In the genomic region with DNA sequence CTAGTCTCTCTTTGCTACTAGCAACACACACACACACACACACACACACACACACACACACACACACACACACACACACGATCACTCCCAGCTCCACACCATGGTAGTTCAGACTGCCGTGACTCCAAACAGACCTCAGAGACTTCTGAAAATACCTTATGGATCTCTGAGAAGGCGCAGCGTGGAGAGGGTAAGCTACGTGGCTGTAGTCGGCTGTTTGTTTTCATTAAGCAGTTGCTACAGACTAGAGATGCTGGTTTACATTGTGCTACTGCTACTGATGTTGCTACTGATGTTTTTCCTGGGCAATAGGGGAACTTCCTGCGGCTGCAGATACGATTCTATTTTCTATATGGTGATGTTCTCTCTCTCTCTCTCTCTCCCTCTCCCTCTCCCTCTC, we compare ENCODE assay signal across 8 mouse cellular contexts.
DNase-seq lines count a peak whose midpoint lies in the region; ATAC-seq and TF ChIP-seq lines count a peak whose summit lies in the region.

No protein-coding gene starts in this region.

- no peak for ATAC-seq in heart, embryonic 13.5 days (ENCODE audit: extremely low read depth, insufficient number of reproducible peaks, low FRiP score, low TSS enrichment)
- no peak for ATAC-seq in hindbrain, embryonic 11.5 days (ENCODE audit: low FRiP score)
- ATAC-seq in midbrain, embryonic 14.5 days (ENCODE audit: low FRiP score, low TSS enrichment), result no peak

- peak overlapping the region; percentile 86 for H3K9ac ChIP-seq in heart, embryonic 13.5 days
- H3K9ac ChIP-seq in hindbrain, embryonic 11.5 days (ENCODE audit: low read depth, low read length), result no peak overlapping the region
- no peak overlapping the region for H3K9ac ChIP-seq in midbrain, embryonic 14.5 days (replicated peaks; ENCODE audit: low read length)

- H3K27ac ChIP-seq in heart, embryonic 13.5 days (replicated peaks), result peak overlapping the region; percentile 86
- peak overlapping the region; percentile 42; the same call in 1 of the 2 replicates for H3K27ac ChIP-seq in hindbrain, embryonic 11.5 days (ENCODE audit: low read depth, low read length)
- H3K27ac ChIP-seq in midbrain, embryonic 14.5 days (replicated peaks; ENCODE audit: low read depth, low read length), result peak overlapping the region; percentile 74

- no peak for TF ChIP-seq POLR2A in brain, embryonic 14.5 days (IDR thresholded peaks at IDR 0.05; ENCODE audit: borderline replicate concordance, extremely low read depth, insufficient read depth, insufficient read length, poor library complexity, severe bottlenecking)

- H3K36me3 ChIP-seq in heart, embryonic 13.5 days, result no peaks in the 10 kb centered on the region
- H3K36me3 ChIP-seq in hindbrain, embryonic 11.5 days (ENCODE audit: control insufficient read depth, insufficient read depth, low read length), result no peaks in the 10 kb centered on the region
- H3K36me3 ChIP-seq in midbrain, embryonic 14.5 days (ENCODE audit: control insufficient read depth, insufficient read depth, low read length), result no peaks in the 10 kb centered on the region

- TF ChIP-seq CTCF in brain, embryonic 14.5 days (IDR thresholded peaks at IDR 0.05; ENCODE audit: borderline replicate concordance, extremely low read depth, insufficient read depth, insufficient read length), result no peak

- H3K4me2 ChIP-seq in heart, embryonic 13.5 days, result peak overlapping the region; percentile 76
- peak overlapping the region; percentile 20; the same call in 1 of the 2 replicates for H3K4me2 ChIP-seq in hindbrain, embryonic 11.5 days (replicated peaks; ENCODE audit: low read depth, low read length)
- peak overlapping the region; percentile 50 for H3K4me2 ChIP-seq in midbrain, embryonic 14.5 days (ENCODE audit: low read length)

- no peaks in the 10 kb centered on the region for H3K9me3 ChIP-seq in heart, embryonic 13.5 days
- H3K9me3 ChIP-seq in hindbrain, embryonic 11.5 days (ENCODE audit: control insufficient read depth, low read length), result no peaks in the 10 kb centered on the region
- H3K9me3 ChIP-seq in midbrain, embryonic 14.5 days (ENCODE audit: control insufficient read depth, low read length), result no peaks in the 10 kb centered on the region

- H3K4me3 ChIP-seq in heart, embryonic 13.5 days, result peak overlapping the region; percentile 58
- H3K4me3 ChIP-seq in hindbrain, embryonic 11.5 days (ENCODE audit: low read depth, low read length), result peak overlapping the region; percentile 19
- H3K4me3 ChIP-seq in midbrain, embryonic 14.5 days (replicated peaks; ENCODE audit: low read depth, low read length), result peak overlapping the region; percentile 24

- 5% methylated on average over 8 of the region's 8 CpGs for WGBS in heart, embryonic 13.5 days
- 44% methylated on average over 8 of the region's 8 CpGs for WGBS in hindbrain, embryonic 11.5 days
- WGBS in midbrain, embryonic 14.5 days, result 32% methylated on average over 8 of the region's 8 CpGs

- H3K27me3 ChIP-seq in heart, embryonic 13.5 days (replicated peaks), result no peaks in the 10 kb centered on the region
- H3K27me3 ChIP-seq in hindbrain, embryonic 11.5 days (ENCODE audit: control insufficient read depth, insufficient read depth, low read length), result no peaks in the 10 kb centered on the region
- no peaks in the 10 kb centered on the region for H3K27me3 ChIP-seq in midbrain, embryonic 14.5 days (ENCODE audit: control insufficient read depth, insufficient read depth, low read length)

- peaks cover 58% of the 10 kb centered on the region for H3K4me1 ChIP-seq in heart, embryonic 13.5 days
- H3K4me1 ChIP-seq in hindbrain, embryonic 11.5 days (replicated peaks; ENCODE audit: control insufficient read depth, insufficient read depth, low read length), result peaks cover 16% of the 10 kb centered on the region
- peaks cover 30% of the 10 kb centered on the region for H3K4me1 ChIP-seq in midbrain, embryonic 14.5 days (ENCODE audit: control insufficient read depth, insufficient read depth, low read length)

- no peak for DNase-seq in heart, adult 11 months
- peak; percentile 42 for DNase-seq in brain, embryonic 14.5 days (ENCODE audit: low read depth)
- DNase-seq in hindbrain, embryonic 11.5 days (ENCODE audit: low spot score), result peak; percentile 40
- peak; percentile 53 for DNase-seq in midbrain, embryonic 14.5 days
- no peak for DNase-seq in layer of hippocampus, adult 8-10 months (ENCODE audit: low spot score in 2 of 2)
- no peak for DNase-seq in right cerebral cortex, adult 2 months (ENCODE audit: low spot score in 2 of 2)
- no peak for DNase-seq in gastrocnemius, postnatal 25 days

Comparison
In these comparisons a context has a peak if more than half of its experiments do, and no peak if none do; other contexts are left out.
1. H3K4me2 ChIP-seq: peak in every context shown above with its lines; median percentile 76 in heart, embryonic 13.5 days; 50 in midbrain, embryonic 14.5 days; 20 in hindbrain, embryonic 11.5 days.
2. DNase-seq: peak in brain, embryonic 14.5 days (single experiment), hindbrain, embryonic 11.5 days (single experiment) and midbrain, embryonic 14.5 days (single experiment); none in heart, adult 11 months (single experiment), layer of hippocampus, adult 8-10 months (0 of 2), right cerebral cortex, adult 2 months (0 of 2) and gastrocnemius, postnatal 25 days (single experiment).
3. Peak in every context shown above with its lines, with median percentiles within 50 percentile points of each other: H3K27ac ChIP-seq and H3K4me3 ChIP-seq.